Mouse (Mus musculus) heart, postnatal 0 days (tissue): ENCODE measurements around the gene Gm5168.
"Not testable (repeated sequence)": the region's sequence is repeated elsewhere in the genome, so short reads cannot be mapped to it uniquely, and the experiment has no call there.

Experiments used
- CTCF ChIP-seq: IDR thresholded peaks from 2 replicates; pipeline ENCODE4 v1.5.1; 2016; ENCODE audit warnings: antibody characterized with exemption, control low read depth, low read depth
- EP300 ChIP-seq: IDR thresholded peaks from 2 replicates; pipeline ENCODE4 v1.6.1; 2016; ENCODE audit warnings: antibody characterized with exemption, low read depth

DNA sequence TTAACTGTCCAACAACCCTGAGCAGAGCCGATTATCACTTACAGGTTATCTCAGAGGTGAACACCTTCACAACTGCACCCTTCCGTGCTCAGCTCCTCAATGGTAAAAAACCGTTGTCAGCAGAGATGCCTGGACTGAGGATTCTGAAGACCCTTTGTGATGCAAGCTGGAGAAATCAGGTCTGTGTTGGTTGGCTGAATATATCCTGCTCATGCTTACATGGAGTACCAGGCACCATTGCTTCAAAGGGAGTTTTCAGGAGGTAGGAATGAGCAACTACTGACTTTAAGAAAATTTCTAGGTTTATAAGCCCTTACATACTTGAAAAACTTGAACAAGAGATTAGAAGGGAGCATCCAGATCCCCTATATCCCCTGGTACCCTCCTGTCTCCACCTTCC lies at the start of gene Gm5168:
- TF ChIP-seq CTCF, EP300: not testable (repeated sequence)
